Mouse (Mus musculus) left cerebral cortex, adult 6 months (tissue): ENCODE results near the gene Sipa1. TPM values are rescaled to one million over a fixed set of nuclear protein-coding genes. Genes with fewer than 3 reads are reported as not detected.

Experiments used
- long read RNA-seq, 2 experiments: library from polyadenylated mRNA; unstranded; transcript quantifications; one replicate each; pipeline ENCODE4 v2.0.0; 2019 to 2020
- polyA plus RNA-seq: library from polyadenylated mRNA; unstranded; fragments of <200 nt; fragmentation: Nextera tagmentation; gene quantifications from 2 replicates; pipeline ENCODE4 v1.2.3, GENCODE M21; 2021

The Sipa1 gene
- 5.4 and 5.9 TPM in 2 replicates for polyA plus RNA-seq
- long read RNA-seq, experiment 1, transcript Sipa1-204 (16 exons, 3,583 nt), result major isoform, 8 of 39 reads
- long read RNA-seq, experiment 1, transcript Sipa1-203 (17 exons, 3,584 nt), result minor isoform, 5 of 39 reads
- long read RNA-seq, experiment 1, partial matches to known transcripts, result 16 of 39 reads
- long read RNA-seq, experiment 1, other reads (novel, unspliced or antisense), result 6 of 39 reads
- long read RNA-seq, experiment 2, partial matches to known transcripts, result 17 of 19 reads
- long read RNA-seq, experiment 2, other reads (novel, unspliced or antisense), result 0 of 19 reads

DNA sequence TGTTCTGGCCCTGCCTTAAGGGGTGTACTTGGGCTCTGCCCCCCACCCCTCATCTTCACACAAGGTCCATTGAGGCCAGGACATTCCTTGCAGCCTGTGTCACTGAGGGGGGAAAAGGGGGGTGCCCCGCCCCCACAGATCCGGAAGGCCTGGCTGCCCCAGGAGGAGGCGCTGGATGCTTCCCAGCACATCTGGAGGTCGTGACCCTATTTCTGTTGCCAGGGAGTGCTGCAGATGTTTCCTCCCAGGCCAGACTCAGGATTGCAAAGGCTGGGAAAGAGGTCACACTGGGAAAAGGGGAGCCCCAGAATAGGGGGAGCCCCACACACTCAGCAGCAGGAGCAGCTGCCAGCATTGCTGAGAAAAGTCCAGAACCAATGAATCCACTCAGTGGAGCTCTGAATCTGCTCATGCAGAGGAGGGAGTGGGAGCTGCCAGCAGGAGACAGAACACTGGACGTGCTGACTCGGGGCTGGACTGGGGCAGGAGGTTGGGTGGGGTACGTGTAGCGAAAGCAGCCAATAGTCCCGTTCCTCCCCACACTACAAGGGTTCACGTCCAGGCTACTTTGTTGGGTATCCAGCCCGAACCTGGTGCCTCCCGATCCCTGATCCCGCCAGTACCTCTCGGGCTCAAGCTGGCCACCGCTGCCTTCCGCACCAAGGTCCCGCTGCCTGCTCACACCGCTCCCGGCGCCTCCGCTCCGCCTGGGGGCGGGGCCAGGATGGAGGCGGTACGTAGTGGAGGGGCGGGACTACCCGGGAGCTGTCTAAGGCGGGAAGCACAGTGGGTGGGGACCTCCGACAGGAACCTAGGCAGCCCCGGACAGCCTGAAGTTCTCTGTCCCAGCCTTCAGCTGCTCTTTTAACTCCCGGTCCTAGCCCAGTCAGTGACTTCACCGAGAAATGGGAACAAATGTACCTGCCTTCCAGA, at the start of gene Sipa1:
Gene Sipa1, minus strand, starts transcription at position 727 of the 933 bp plus-strand sequence.

DNA sequence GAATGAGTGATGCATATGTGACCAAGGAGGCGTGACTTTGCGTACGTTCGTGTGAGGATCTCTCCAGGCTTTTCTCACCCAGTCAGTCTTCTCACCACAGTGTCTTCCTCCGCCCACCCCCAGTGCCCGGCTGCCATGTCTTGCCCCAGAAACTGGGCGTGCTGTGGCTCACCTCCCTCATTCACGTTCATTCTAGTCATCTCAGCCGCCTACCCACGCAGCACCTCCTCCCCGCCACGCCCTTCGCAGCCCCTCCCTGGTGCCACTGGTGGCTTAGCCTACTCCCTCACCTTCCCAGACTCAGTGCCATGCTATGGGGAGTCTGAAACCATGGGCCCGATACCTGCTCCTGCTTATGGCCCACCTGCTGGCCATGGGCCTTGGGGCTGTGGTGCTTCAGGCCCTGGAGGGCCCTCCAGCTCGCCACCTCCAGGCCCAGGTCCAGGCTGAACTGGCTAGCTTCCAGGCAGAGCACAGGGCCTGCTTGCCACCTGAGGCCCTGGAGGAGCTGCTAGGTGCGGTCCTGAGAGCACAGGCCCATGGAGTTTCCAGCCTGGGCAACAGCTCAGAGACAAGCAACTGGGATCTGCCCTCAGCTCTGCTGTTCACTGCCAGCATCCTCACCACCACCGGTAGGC, 40.8 kb upstream of the Sipa1 start, which contains the start of gene Kcnk7:
Gene Kcnk7, plus strand, starts transcription at position 205 of the 638 bp plus-strand sequence.

GRCm38 (mm10) chr19:5688200-5689087, 24.9 kb upstream of the Sipa1 start, which contains the start of the genes Map3k11 and Pcnx3:
Map3k11 (plus strand) TSS chr19:5688742.
Pcnx3 (minus strand) TSS chr19:5688908.

GRCm38 (mm10) chr19:5637069-5638047, 26.1 kb downstream of the Sipa1 start, which contains the start of gene Rela:
Rela (plus strand) TSS chr19:5637483.

GRCm38 (mm10) chr19:5609547-5610404, 53.7 kb downstream of the Sipa1 start, which contains the start of gene Kat5:
Kat5 (minus strand) TSS chr19:5610237.

GRCm38 (mm10) chr19:5601752-5602541, 61.6 kb downstream of the Sipa1 start, which contains the start of gene Rnaseh2c:
Rnaseh2c (plus strand) TSS chr19:5601873.

Other genes starting within 250 kb of the Sipa1 start
- 166 and 215 TPM in 2 replicates for gene Drap1, start 238.7 kb downstream of the Sipa1 start, polyA plus RNA-seq
- 42.0 and 45.8 TPM in 2 replicates for gene AI837181, start 238.6 kb downstream of the Sipa1 start, polyA plus RNA-seq
- 0.19 TPM in 1 of 2 replicates, not detected in the other for gene Fosl1, start 216.2 kb downstream of the Sipa1 start, polyA plus RNA-seq
- 20.7 and 40.8 TPM in 2 replicates for gene Ccdc85b, start 205.8 kb downstream of the Sipa1 start, polyA plus RNA-seq
- gene Fibp, start 203.1 kb downstream of the Sipa1 start, polyA plus RNA-seq, result 93.1 and 106 TPM in 2 replicates
- gene Ctsw, start 195.2 kb downstream of the Sipa1 start, polyA plus RNA-seq, result 0.23 TPM in 1 of 2 replicates, not detected in the other
- 13.0 and 16.9 TPM in 2 replicates for gene Efemp2, start 189.8 kb downstream of the Sipa1 start, polyA plus RNA-seq
- gene Mus81, start 175.3 kb downstream of the Sipa1 start, polyA plus RNA-seq, result 18.7 and 21.5 TPM in 2 replicates
- 823 and 1,622 TPM in 2 replicates for gene Cfl1, start 173.3 kb downstream of the Sipa1 start, polyA plus RNA-seq
- not detected in 2 replicates for gene 1700020D05Rik, start 159.9 kb downstream of the Sipa1 start, polyA plus RNA-seq
- 58.0 and 58.2 TPM in 2 replicates for gene Snx32, start 153.2 kb downstream of the Sipa1 start, polyA plus RNA-seq
- gene Ovol1, start 103.1 kb downstream of the Sipa1 start, polyA plus RNA-seq, result not detected in 2 replicates
- 2.8 and 3.6 TPM in 2 replicates for gene Ap5b1, start 95.7 kb downstream of the Sipa1 start, polyA plus RNA-seq
- 63.2 and 67.2 TPM in 2 replicates for gene Rnaseh2c, start 61.8 kb downstream of the Sipa1 start, polyA plus RNA-seq
- gene Kat5, start 53.5 kb downstream of the Sipa1 start, polyA plus RNA-seq, result 57.2 and 58.7 TPM in 2 replicates
- 7.7 and 14.6 TPM in 2 replicates for gene Rela, start 26.2 kb downstream of the Sipa1 start, polyA plus RNA-seq
- gene Map3k11, start 25.0 kb upstream of the Sipa1 start, polyA plus RNA-seq, result 5.6 and 10.1 TPM in 2 replicates
- 6.8 and 13.0 TPM in 2 replicates for gene Pcnx3, start 25.2 kb upstream of the Sipa1 start, polyA plus RNA-seq
- gene Kcnk7, start 40.7 kb upstream of the Sipa1 start, polyA plus RNA-seq, result 0.38 and 0.49 TPM in 2 replicates
- gene Ehbp1l1, start 62.6 kb upstream of the Sipa1 start, polyA plus RNA-seq, result 13.5 and 14.4 TPM in 2 replicates
- 22.3 and 26.6 TPM in 2 replicates for gene Fam89b, start 65.9 kb upstream of the Sipa1 start, polyA plus RNA-seq
- gene Ltbp3, start 77.2 kb upstream of the Sipa1 start, polyA plus RNA-seq, result 3.3 and 3.5 TPM in 2 replicates
- 65.3 and 68.3 TPM in 2 replicates for gene Scyl1, start 107.7 kb upstream of the Sipa1 start, polyA plus RNA-seq
- gene Frmd8, start 211.6 kb upstream of the Sipa1 start, polyA plus RNA-seq, result 12.0 and 15.6 TPM in 2 replicates
- gene Slc25a45, start 214.1 kb upstream of the Sipa1 start, polyA plus RNA-seq, result 1.4 and 1.8 TPM in 2 replicates
- gene Tigd3, start 230.4 kb upstream of the Sipa1 start, polyA plus RNA-seq, result 1.1 and 1.3 TPM in 2 replicates
- gene Dpf2, start 249.3 kb upstream of the Sipa1 start, polyA plus RNA-seq, result 31.6 and 39.7 TPM in 2 replicates